11 mouse cellular contexts compared by ENCODE assay signal in genomic region chr12:5331810-5332484, GRCm38 (mm10). TPM values are rescaled to one million over a fixed set of nuclear protein-coding genes. Genes with fewer than 3 reads are reported as not detected.
A peak's percentile ranks its signal among the peaks of the same experiment; 100 is the strongest.
DNase-seq lines count a peak whose midpoint lies in the region; ATAC-seq lines count a peak whose summit lies in the region.
"Had no signal": no experiment of that assay in that cellular context is flagged by ENCODE, and none has a peak within 500 bp of the region (broad histone marks: within the 10 kb centered on the region; RNA-seq: fewer than 3 reads in every experiment).

No protein-coding gene starts in this region.

- H3K4me1 ChIP-seq in hindbrain, embryonic 12.5 days: peaks cover 27% of the 10 kb centered on the region
- H3K4me1 ChIP-seq in neural tube, embryonic 14.5 days (ENCODE audit: control insufficient read depth, insufficient read depth, low read length): no peaks in the 10 kb centered on the region

- peak; percentile 35; the same call in 1 of the 2 replicates for ATAC-seq in hindbrain, embryonic 12.5 days (ENCODE audit: low FRiP score)
- ATAC-seq in neural tube, embryonic 14.5 days (ENCODE audit: low read depth): peak; percentile 42; the same call in 1 of the 2 replicates
- ATAC-seq in frontal cortex, adult (ENCODE audit: low TSS enrichment): no peak

- 56% methylated on average over 13 of the region's 13 CpGs for WGBS in hindbrain, embryonic 12.5 days
- WGBS in neural tube, embryonic 14.5 days: 32% methylated on average over 13 of the region's 13 CpGs

- H3K9me3 ChIP-seq in hindbrain, embryonic 12.5 days (replicated peaks): no peaks in the 10 kb centered on the region
- no peaks in the 10 kb centered on the region for H3K9me3 ChIP-seq in neural tube, embryonic 14.5 days (ENCODE audit: control insufficient read depth, low read length)

- H3K36me3 ChIP-seq in hindbrain, embryonic 12.5 days: no peaks in the 10 kb centered on the region
- no peaks in the 10 kb centered on the region for H3K36me3 ChIP-seq in neural tube, embryonic 14.5 days (ENCODE audit: control insufficient read depth, insufficient read depth, low read length)

- no peak overlapping the region for H3K4me3 ChIP-seq in hindbrain, embryonic 12.5 days
- H3K4me3 ChIP-seq in neural tube, embryonic 14.5 days (ENCODE audit: low read depth, low read length): no peak overlapping the region
- H3K4me3 ChIP-seq: myocyte had no signal

- intact Hi-C loops in gastrocnemius, postnatal 14 days (cut with DNase I; ENCODE audit: low total_unique reads): no loop called here
- intact Hi-C loops in gastrocnemius, postnatal 36 days (cut with DNase I): no loop called here

- H3K27me3 ChIP-seq in hindbrain, embryonic 12.5 days: no peaks in the 10 kb centered on the region
- H3K27me3 ChIP-seq in neural tube, embryonic 14.5 days (ENCODE audit: control insufficient read depth, insufficient read depth, low read length): no peaks in the 10 kb centered on the region

- no peak overlapping the region for H3K9ac ChIP-seq in hindbrain, embryonic 12.5 days
- no peak overlapping the region for H3K9ac ChIP-seq in neural tube, embryonic 14.5 days (replicated peaks; ENCODE audit: low read depth, low read length)
- H3K9ac ChIP-seq: liver, embryonic 14.5 days had no signal

- no peak overlapping the region for H3K4me2 ChIP-seq in hindbrain, embryonic 12.5 days (replicated peaks)
- no peak overlapping the region for H3K4me2 ChIP-seq in neural tube, embryonic 14.5 days (ENCODE audit: low read depth, low read length)

- peak; percentile 12 for DNase-seq in gastrocnemius, postnatal 14 days
- DNase-seq in gastrocnemius, postnatal 36 days: no peak
- DNase-seq in kidney, postnatal 4 days: peak; percentile 27 to 54
- DNase-seq in thymus, postnatal 14 days: no peak
- DNase-seq in adrenal gland, postnatal 4 days (ENCODE audit: low spot score in 2 of 2): no peak
- DNase-seq: cerebellum, adult 11 months had no signal

- H3K27ac ChIP-seq in hindbrain, embryonic 12.5 days: peak overlapping the region; percentile 41
- no peak overlapping the region for H3K27ac ChIP-seq in neural tube, embryonic 14.5 days (ENCODE audit: low read depth, low read length)
- H3K27ac ChIP-seq: liver, embryonic 14.5 days had no signal

RNA-seq across cellular contexts. Expression of gene Klhl29, which starts 43.5 kb away (rescaled TPM):
- 1 to 10 TPM; 3.5 to 3.9 TPM for total RNA-seq in gastrocnemius, postnatal 14 days (2021)
- total RNA-seq in gastrocnemius, postnatal 36 days (2021): 1 to 10 TPM; 2.1 to 3.3 TPM
- 4.2 and 4.4 TPM in 2 replicates for polyA plus RNA-seq in hindbrain, embryonic 12.5 days (2016; fragmentation: Nextera tagmentation; extraction: Ambion mirVana)
- 4.9 and 6.1 TPM in 2 replicates for polyA plus RNA-seq in neural tube, embryonic 14.5 days (2014; fragmentation: Nextera tagmentation; extraction: Ambion mirVana)
- 10 to 100 TPM; 18.3 to 18.6 TPM for total RNA-seq in adrenal gland, postnatal 4 days (2021)

Comparison
In these comparisons a context has a peak if more than half of its experiments do, and no peak if none do; other contexts are left out.
1. DNase-seq: peak in gastrocnemius, postnatal 14 days (single experiment) and kidney, postnatal 4 days (2 of 2); none in gastrocnemius, postnatal 36 days (0 of 2), thymus, postnatal 14 days (single experiment) and adrenal gland, postnatal 4 days (0 of 2).